Mouse (Mus musculus): ENCODE data around the gene Htatip2. TPM values are rescaled to one million over a fixed set of nuclear protein-coding genes. Genes with fewer than 3 reads are reported as not detected.
A peak's percentile ranks its signal among the peaks of the same experiment; 100 is the strongest.

The Htatip2 gene
- 10 to 100 TPM; 24.7 to 25.1 TPM for total RNA-seq (2021)
- long read RNA-seq, experiment 1, transcript Htatip2-202 (6 exons, 1,338 nt) = major isoform, 9 of 35 reads
- long read RNA-seq, experiment 1, partial matches to known transcripts = 5 of 35 reads
- long read RNA-seq, experiment 1, other reads (novel, unspliced or antisense) = 21 of 35 reads
- long read RNA-seq, experiment 2, transcript Htatip2-202 (6 exons, 1,338 nt) = major isoform, 6 of 24 reads
- long read RNA-seq, experiment 2, partial matches to known transcripts = 4 of 24 reads
- long read RNA-seq, experiment 2, other reads (novel, unspliced or antisense) = 14 of 24 reads

GRCm38 (mm10) chr7:49758934-49759571, at the start of gene Htatip2:
Htatip2 (plus strand) TSS chr7:49759115.
- peak; percentile 68 to 72 for DNase-seq

GRCm38 (mm10) chr7:49709381-49710021, 49.4 kb upstream of the Htatip2 start:
- no peak for DNase-seq

- no peak for DNase-seq
These were observed 40.8 kb upstream of the Htatip2 start for GRCm38 (mm10) chr7:49717942-49718733.

GRCm38 (mm10) chr7:49734342-49734741, 24.6 kb upstream of the Htatip2 start:
- no peak for DNase-seq

GRCm38 (mm10) chr7:49739448-49739847, 19.5 kb upstream of the Htatip2 start:
- DNase-seq = no peak

GRCm38 (mm10) chr7:49741474-49741873, 17.4 kb upstream of the Htatip2 start:
- peak in 1 of 2 experiments; percentile 14 for DNase-seq

- no peak for DNase-seq
These were observed 17.0 kb upstream of the Htatip2 start for GRCm38 (mm10) chr7:49741923-49742322.

- DNase-seq = peak; percentile 15 to 59
These were observed 7.8 kb upstream of the Htatip2 start for GRCm38 (mm10) chr7:49751148-49751547.

GRCm38 (mm10) chr7:49752730-49753506, 6.0 kb upstream of the Htatip2 start:
- peak; percentile 15 to 55 for DNase-seq

GRCm38 (mm10) chr7:49754767-49755166, 4.1 kb upstream of the Htatip2 start:
- peak; percentile 43 to 80 for DNase-seq

- no peak for DNase-seq
These were observed 3.7 kb downstream of the Htatip2 start for GRCm38 (mm10) chr7:49762605-49763004.

- DNase-seq = no peak
These were observed 5.2 kb downstream of the Htatip2 start for GRCm38 (mm10) chr7:49764011-49764716.

GRCm38 (mm10) chr7:49766166-49766565, 7.3 kb downstream of the Htatip2 start:
- DNase-seq = no peak

GRCm38 (mm10) chr7:49768509-49768908, 9.6 kb downstream of the Htatip2 start:
- no peak for DNase-seq

- no peak for DNase-seq
These were observed 15.5 kb downstream of the Htatip2 start for GRCm38 (mm10) chr7:49774396-49774795.

GRCm38 (mm10) chr7:49777585-49777984, 18.7 kb downstream of the Htatip2 start:
- no peak for DNase-seq

- peak; percentile 96 to 98 for DNase-seq
These were observed 19.4 kb downstream of the Htatip2 start, which contains the start of gene Prmt3 for GRCm38 (mm10) chr7:49778114-49778901. Prmt3 (plus strand) TSS chr7:49778346.

- no peak for DNase-seq
These were observed 20.1 kb downstream of the Htatip2 start for GRCm38 (mm10) chr7:49778904-49779615.

- no peak for DNase-seq
These were observed 24.1 kb downstream of the Htatip2 start for GRCm38 (mm10) chr7:49783017-49783416.

All from heart, adult 18-20 months (tissue).